Mouse (Mus musculus) midbrain, postnatal 0 days (tissue): ENCODE measurements around the gene Gm10638. TPM values are rescaled to one million over a fixed set of nuclear protein-coding genes. Genes with fewer than 3 reads are reported as not detected.
A peak's percentile ranks its signal among the peaks of the same experiment; 100 is the strongest.

ENCODE experiments used
- ATAC-seq: fragments of 200-750 bp; cut with Nextera tagmentation; 2 replicates; pipeline ENCODE4 v1.8.0; 2017; ENCODE audit warnings: moderate number of reproducible peaks, mild to moderate bottlenecking, moderate TSS enrichment, moderate library complexity; ENCODE audit not compliant: low FRiP score
- DNase-seq: peaks from one replicate; pipeline ENCODE4 v3.0.0-alpha.2; 2015; ENCODE audit warnings: low spot score
- H3K27ac ChIP-seq: fragments of 300-500 bp; sonication (generic); 2 replicates; pipeline ENCODE4 v1.5.1; 2014; ENCODE audit warnings: low read depth, mild to moderate bottlenecking, low read length, mixed read lengths
- H3K27me3 ChIP-seq: fragments of 300-500 bp; sonication (generic); 2 replicates; pipeline ENCODE4 v1.6.1; 2014; ENCODE audit warnings: low read length, control low read depth, mixed read lengths; ENCODE audit not compliant: insufficient read depth
- H3K36me3 ChIP-seq: fragments of 300-500 bp; sonication (generic); 2 replicates; pipeline ENCODE4 v1.6.1; 2014; ENCODE audit warnings: low read length, control low read depth, mixed read lengths; ENCODE audit not compliant: insufficient read depth
- H3K4me1 ChIP-seq: fragments of 300-500 bp; sonication (generic); 2 replicates; pipeline ENCODE4 v1.6.1; 2014; ENCODE audit warnings: mild to moderate bottlenecking, control low read depth, antibody characterized with exemption, low read length, mixed read lengths; ENCODE audit not compliant: insufficient read depth
- H3K4me2 ChIP-seq: fragments of 300-500 bp; sonication (generic); 2 replicates; pipeline ENCODE4 v1.6.1; 2014; ENCODE audit warnings: low read depth, mild to moderate bottlenecking, low read length, mixed read lengths; ENCODE audit not compliant: poor library complexity, severe bottlenecking
- H3K4me3 ChIP-seq: fragments of 300-500 bp; sonication (generic); 2 replicates; pipeline ENCODE4 v1.5.1; 2014; ENCODE audit warnings: low read depth, mild to moderate bottlenecking, low read length, moderate library complexity
- H3K9ac ChIP-seq: fragments of 300-500 bp; sonication (generic); replicated peaks from 2 replicates; pipeline ENCODE4 v1.6.1; 2014; ENCODE audit warnings: mild to moderate bottlenecking, low read length, moderate library complexity, mixed read lengths; ENCODE audit not compliant: poor library complexity, severe bottlenecking
- H3K9me3 ChIP-seq: fragments of 300-500 bp; sonication (generic); 2 replicates; pipeline ENCODE4 v1.6.1; 2016; ENCODE audit warnings: low read length, control low read depth
- CTCF ChIP-seq: IDR thresholded peaks from 2 replicates; pipeline ENCODE4 v1.5.1; 2016; ENCODE audit warnings: antibody characterized with exemption, mild to moderate bottlenecking
- WGBS: fragments of 180-500 bp; shearing (Covaris S2); extraction: QIAGEN DNeasy Blood & Tissue Kit; methylation state at CpG from one replicate; pipeline ENCODE4 v1.1.7; 2014; 5-methylcytosine and 5-hydroxymethylcytosine counted together
- polyA plus RNA-seq: library from polyadenylated mRNA; unstranded; fragments of >200 nt; fragmentation: Nextera tagmentation; extraction: Ambion mirVana; gene quantifications from 2 replicates; pipeline ENCODE4 v1.2.1, GENCODE M21; 2015
- total RNA-seq: library from RNA; depleted of rRNA; stranded (reverse); fragments of >200 nt; gene quantifications from 2 replicates; pipeline ENCODE4 v1.2.3, GENCODE M21; 2014

Gene Gm10638
- total and polyA plus RNA-seq, 2 experiments from 2014 or later, result 1.9 to 6.1 TPM

DNA sequence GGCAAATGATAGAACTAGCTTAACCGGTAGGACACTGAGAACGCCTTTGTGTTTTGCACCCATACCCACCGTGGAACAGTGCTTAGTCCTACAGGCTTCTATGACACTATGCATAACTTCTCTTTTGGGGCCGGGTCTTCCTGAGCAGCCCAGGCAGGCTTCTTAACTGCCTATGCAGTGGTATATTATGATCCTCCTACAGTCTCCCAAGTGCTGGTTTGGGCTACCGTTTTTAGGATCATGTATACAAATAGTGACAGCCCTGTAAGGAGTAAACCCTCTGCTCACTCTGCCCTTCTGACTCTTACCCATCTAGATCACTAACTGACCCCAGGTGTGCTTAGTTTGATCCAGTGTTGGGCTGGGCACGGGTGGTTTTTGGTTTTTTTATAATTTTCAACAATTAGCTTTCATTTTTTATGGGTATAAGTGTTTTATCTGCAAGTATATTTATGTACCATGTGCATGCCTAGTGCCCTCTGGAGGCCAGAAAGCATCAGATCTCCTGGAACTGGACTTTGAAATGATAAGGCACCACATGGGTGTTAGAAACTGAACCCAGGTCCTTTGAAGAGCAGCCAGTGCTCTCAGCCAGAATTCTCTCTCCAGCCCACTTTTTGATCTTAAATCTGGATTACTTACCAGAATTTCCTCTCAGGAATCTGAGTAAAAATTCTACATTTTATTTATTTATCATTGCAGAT, 24.6 kb upstream of the Gm10638 start:
- 92% methylated on average over 6 of the region's 6 CpGs for WGBS
- ATAC-seq, result no peak
- peak; percentile 40 for TF ChIP-seq CTCF
- Histone ChIP-seq H3K9ac (no peak overlapping the region), H3K4me3 (no peak overlapping the region), H3K4me1 (no peaks in the 10 kb centered on the region), H3K36me3 (peaks cover 8% of the 10 kb centered on the region), H3K9me3 (no peaks in the 10 kb centered on the region), H3K4me2 (no peak overlapping the region), H3K27ac (no peak overlapping the region), H3K27me3 (no peaks in the 10 kb centered on the region)
- no peak for DNase-seq

GRCm38 (mm10) chr8:86721490-86721889, 24.0 kb upstream of the Gm10638 start:
- DNase-seq, result no peak
- Histone ChIP-seq H3K4me3 (no peak overlapping the region), H3K27me3 (no peaks in the 10 kb centered on the region), H3K9ac (no peak overlapping the region), H3K27ac (no peak overlapping the region), H3K4me2 (no peak overlapping the region), H3K36me3 (peaks cover 4% of the 10 kb centered on the region; the same call in 1 of the 2 replicates), H3K9me3 (no peaks in the 10 kb centered on the region), H3K4me1 (no peaks in the 10 kb centered on the region)
- no peak for TF ChIP-seq CTCF
- no peak for ATAC-seq
- WGBS, result 84% methylated on average over 2 of the region's 2 CpGs

- no peak for DNase-seq
- 0 out of 2 replicates have a peak overlapping the region, but pooled peaks have one; percentile 0 for H3K27ac ChIP-seq
- 54% methylated on average over 6 of the region's 6 CpGs for WGBS
- H3K9me3 ChIP-seq, result no peaks in the 10 kb centered on the region
- H3K9ac ChIP-seq, result no peak overlapping the region
- peaks cover 3% of the 10 kb centered on the region; the same call in 1 of the 2 replicates for H3K4me1 ChIP-seq
- H3K36me3 ChIP-seq, result no peaks in the 10 kb centered on the region
- no peak for ATAC-seq
- H3K4me2 ChIP-seq, result no peak overlapping the region
- no peak for TF ChIP-seq CTCF
- H3K27me3 ChIP-seq, result no peaks in the 10 kb centered on the region
- H3K4me3 ChIP-seq, result no peak overlapping the region
Observed at GRCm38 (mm10) chr8:86726959-86727358, 18.5 kb upstream of the Gm10638 start.

GRCm38 (mm10) chr8:86728224-86728950, 17.1 kb upstream of the Gm10638 start:
- Histone ChIP-seq H3K27me3 (no peaks in the 10 kb centered on the region), H3K4me1 (peaks cover 3% of the 10 kb centered on the region; the same call in 1 of the 2 replicates), H3K4me3 (no peak overlapping the region), H3K9me3 (no peaks in the 10 kb centered on the region), H3K4me2 (no peak overlapping the region), H3K27ac (no peak overlapping the region), H3K36me3 (no peaks in the 10 kb centered on the region), H3K9ac (no peak overlapping the region)
- TF ChIP-seq CTCF, result no peak
- 71% methylated on average over 19 of the region's 19 CpGs for WGBS
- no peak for ATAC-seq
- DNase-seq, result no peak

- H3K27me3 ChIP-seq, result no peaks in the 10 kb centered on the region
- H3K36me3 ChIP-seq, result no peaks in the 10 kb centered on the region
- H3K9me3 ChIP-seq, result no peaks in the 10 kb centered on the region
- H3K4me3 ChIP-seq, result no peak overlapping the region
- peaks cover 3% of the 10 kb centered on the region; the same call in 1 of the 2 replicates for H3K4me1 ChIP-seq
- H3K27ac ChIP-seq, result no peak overlapping the region
- DNase-seq, result no peak
- no peak for ATAC-seq
- 47% methylated on average over 3 of the region's 3 CpGs for WGBS
- no peak for TF ChIP-seq CTCF
- H3K4me2 ChIP-seq, result no peak overlapping the region
- no peak overlapping the region for H3K9ac ChIP-seq
Observed at GRCm38 (mm10) chr8:86730303-86730702, 15.2 kb upstream of the Gm10638 start.

DNA sequence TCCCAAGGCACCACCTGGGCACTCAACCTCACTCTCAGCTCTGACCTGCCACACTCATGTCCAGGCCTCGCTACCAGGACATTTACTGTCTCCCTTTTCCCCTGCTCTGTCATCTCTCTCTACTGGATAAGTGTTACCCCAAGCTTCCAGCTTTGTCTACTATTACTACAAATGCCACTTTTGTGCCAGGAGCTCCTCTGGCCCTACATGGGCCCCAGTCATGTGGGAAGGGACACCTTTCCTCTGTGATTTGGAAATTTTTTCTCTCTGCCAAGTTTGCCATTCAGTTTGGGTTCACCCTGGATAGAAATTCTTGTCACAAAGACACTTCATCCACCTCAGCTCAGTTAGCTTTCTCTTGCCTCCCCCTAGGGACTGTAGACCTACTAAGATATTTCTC, 14.6 kb upstream of the Gm10638 start:
- no peaks in the 10 kb centered on the region for H3K9me3 ChIP-seq
- no peak for TF ChIP-seq CTCF
- no peak overlapping the region for H3K9ac ChIP-seq
- H3K27ac ChIP-seq, result no peak overlapping the region
- no peaks in the 10 kb centered on the region for H3K36me3 ChIP-seq
- H3K4me3 ChIP-seq, result no peak overlapping the region
- WGBS, result 93% methylated on average over 1 of the region's 1 CpGs
- no peak for ATAC-seq
- DNase-seq, result no peak
- H3K4me1 ChIP-seq, result peaks cover 3% of the 10 kb centered on the region; the same call in 1 of the 2 replicates
- H3K4me2 ChIP-seq, result no peak overlapping the region
- no peaks in the 10 kb centered on the region for H3K27me3 ChIP-seq
